23 mouse cellular contexts compared by ENCODE assay signal in the genomic region with DNA sequence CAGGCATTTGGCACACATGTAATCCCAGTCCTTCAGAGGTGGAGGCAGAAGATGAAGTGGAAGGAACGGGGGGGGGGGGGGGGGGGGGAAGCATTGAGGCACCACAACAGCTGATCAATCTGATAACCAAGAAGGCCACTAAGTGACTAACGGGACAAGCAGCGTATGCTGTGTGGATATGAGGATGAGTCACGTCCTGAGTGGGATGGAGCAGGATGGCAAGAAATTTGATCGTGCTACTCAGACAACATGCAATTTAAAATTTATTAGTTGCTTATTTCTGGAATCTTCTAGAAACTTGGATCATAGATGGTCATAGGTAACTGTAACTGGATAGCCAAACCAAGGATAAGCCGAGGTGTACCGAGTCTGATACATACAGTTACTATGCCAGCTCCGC. TPM values are rescaled to one million over a fixed set of nuclear protein-coding genes. Genes with fewer than 3 reads are reported as not detected.
DNase-seq lines count a peak whose midpoint lies in the region; ATAC-seq and TF ChIP-seq lines count a peak whose summit lies in the region.
"Had no signal": no experiment of that assay in that cellular context is flagged by ENCODE, and none has a peak within 500 bp of the region (broad histone marks: within the 10 kb centered on the region; RNA-seq: fewer than 3 reads in every experiment).

No protein-coding gene starts in this region.

- no peaks in the 10 kb centered on the region for H3K9me3 ChIP-seq in midbrain, embryonic 15.5 days
- H3K9me3 ChIP-seq: embryonic facial prominence, embryonic 10.5 days; forebrain, embryonic 10.5 days; heart, embryonic 15.5 days; hindbrain, embryonic 10.5 days; intestine, embryonic 15.5 days had no signal

- no peak for TF ChIP-seq POLR2A in embryonic fibroblast, embryonic 13.5 days (IDR thresholded peaks at IDR 0.05; ENCODE audit: low read depth, low read length)

- DNase-seq in adrenal gland, postnatal 14 days, result peak; percentile 50
- no peak for DNase-seq in adrenal gland, postnatal 10 days
- DNase-seq in 3T3-L1 (ENCODE audit: low read depth, low spot score), result peak; percentile 46
- DNase-seq in embryo, embryonic 11 days, result no peak
- DNase-seq: cerebellum, adult 11-12 months; cerebellum, adult 9-10 months; cerebellum, postnatal 25 days; gastrocnemius, postnatal 14 days; heart, adult 2 months; heart, postnatal 14 days; kidney, adult 18-20 months had no signal

- 93% methylated on average over 8 of the region's 8 CpGs for WGBS in midbrain, embryonic 15.5 days

- peaks cover 72% of the 10 kb centered on the region for H3K79me3 ChIP-seq in C2C12 (ENCODE audit: low read depth)

- H3K79me2 ChIP-seq in C2C12 (ENCODE audit: control insufficient read depth, insufficient read depth), result peaks cover 95% of the 10 kb centered on the region

- no peak for ATAC-seq in midbrain, embryonic 15.5 days (replicated peaks)
- ATAC-seq: forebrain, embryonic 14.5 days; intestine, embryonic 15.5 days had no signal

- H3ac ChIP-seq in C2C12 (ENCODE audit: control insufficient read depth, insufficient read length, low read depth), result no peak overlapping the region

- H3K9ac ChIP-seq in midbrain, embryonic 15.5 days, result no peak overlapping the region
- H3K9ac ChIP-seq: heart, embryonic 15.5 days; hindbrain, embryonic 14.5 days; intestine, embryonic 15.5 days had no signal

- H3K27me3 ChIP-seq in C2C12 (ENCODE audit: control insufficient read depth, insufficient read depth, insufficient read length), result no peaks in the 10 kb centered on the region
- no peaks in the 10 kb centered on the region for H3K27me3 ChIP-seq in midbrain, embryonic 15.5 days (replicated peaks)
- H3K27me3 ChIP-seq: heart, embryonic 15.5 days; intestine, embryonic 15.5 days had no signal

- peaks cover 8% of the 10 kb centered on the region for H3K4me1 ChIP-seq in embryonic fibroblast, embryonic 13.5 days (ENCODE audit: control insufficient read depth, insufficient read depth, low read length)
- peaks cover 7% of the 10 kb centered on the region for H3K4me1 ChIP-seq in midbrain, embryonic 15.5 days

- no peak for TF ChIP-seq CTCF in C2C12 (IDR thresholded peaks at IDR 0.05; ENCODE audit: control insufficient read depth, insufficient read depth, insufficient read length)
- no peak for TF ChIP-seq CTCF in embryonic fibroblast, embryonic 13.5 days (IDR thresholded peaks at IDR 0.05; ENCODE audit: borderline replicate concordance, insufficient read depth, low read length)

- peak overlapping the region; percentile 98 for H3K27ac ChIP-seq in embryonic fibroblast, embryonic 13.5 days (ENCODE audit: insufficient read depth, low read length)
- H3K27ac ChIP-seq in midbrain, embryonic 15.5 days, result no peak overlapping the region
- H3K27ac ChIP-seq: embryonic facial prominence, embryonic 10.5 days; forebrain, embryonic 10.5 days; heart, adult 2 months; heart, embryonic 15.5 days; hindbrain, embryonic 10.5 days; hindbrain, embryonic 14.5 days; intestine, embryonic 15.5 days had no signal

- peaks cover 89% of the 10 kb centered on the region for H3K36me3 ChIP-seq in C2C12 (ENCODE audit: control insufficient read depth, insufficient read depth)
- peaks cover 22% of the 10 kb centered on the region for H3K36me3 ChIP-seq in midbrain, embryonic 15.5 days (replicated peaks)

- no peak overlapping the region for H3K4me2 ChIP-seq in midbrain, embryonic 15.5 days
- H3K4me2 ChIP-seq: heart, embryonic 11.5 days; heart, embryonic 15.5 days; hindbrain, embryonic 14.5 days; intestine, embryonic 15.5 days had no signal

- no peak overlapping the region for H3K4me3 ChIP-seq in C2C12 (ENCODE audit: insufficient read depth, poor library complexity, severe bottlenecking)
- H3K4me3 ChIP-seq in embryonic fibroblast, embryonic 13.5 days (ENCODE audit: insufficient read depth, low read length), result no peak overlapping the region
- no peak overlapping the region for H3K4me3 ChIP-seq in midbrain, embryonic 15.5 days
- H3K4me3 ChIP-seq: embryonic facial prominence, embryonic 10.5 days; erythroblast, embryonic 14.5 days; forebrain, embryonic 10.5 days; heart, adult 2 months; heart, embryonic 15.5 days; hindbrain, embryonic 10.5 days; intestine, embryonic 15.5 days had no signal

TF ChIP-seq in C2C12, 6 proteins besides CTCF, POLR2A, EP300 and RAD21:
- TF ChIP-seq MYOD1 (IDR thresholded peaks at IDR 0.05; ENCODE audit: control insufficient read depth, insufficient read length, low read depth), result peak; percentile 80
- TF ChIP-seq FOSL1 (IDR thresholded peaks at IDR 0.05; ENCODE audit: insufficient read depth, low read length, poor library complexity, severe bottlenecking), result peak; percentile 66
- no peak for TF ChIP-seq MYOG (IDR thresholded peaks at IDR 0.05; ENCODE audit: control insufficient read depth, extremely low read depth, insufficient read length)

RNA-seq across cellular contexts. Expression of a gene that starts 13.7 kb away (rescaled TPM):
- 44.5 and 45.6 TPM in 2 replicates for total RNA-seq in adrenal gland, postnatal 14 days (2021)
- total RNA-seq in adrenal gland, postnatal 10 days (2021), result 10 to 100 TPM; 35.1 to 57.4 TPM
- polyA plus RNA-seq in C2C12 (2012; fragmentation: generic; extraction: Trizol), result 74.2 TPM
- 105 and 138 TPM in 2 replicates for polyA plus RNA-seq in embryonic fibroblast, embryonic 13.5 days (2011; ENCODE audit: insufficient read length, low read depth, missing spikeins)
- 140 and 144 TPM in 2 replicates for polyA plus RNA-seq in midbrain, embryonic 15.5 days (2015; fragmentation: Nextera tagmentation; extraction: Ambion mirVana)

RNA-seq across cellular contexts. Expression of a gene that starts 45.9 kb away (rescaled TPM):
- total RNA-seq in adrenal gland, postnatal 14 days (2021), result 27.6 and 31.4 TPM in 2 replicates
- total RNA-seq in adrenal gland, postnatal 10 days (2021), result 10 to 100 TPM; 24.1 to 32.7 TPM
- 13.5 TPM for polyA plus RNA-seq in C2C12 (2012; fragmentation: generic; extraction: Trizol)
- 27.3 and 32.0 TPM in 2 replicates for polyA plus RNA-seq in embryonic fibroblast, embryonic 13.5 days (2011; ENCODE audit: insufficient read length, low read depth, missing spikeins)
- 19.4 and 19.9 TPM in 2 replicates for polyA plus RNA-seq in midbrain, embryonic 15.5 days (2015; fragmentation: Nextera tagmentation; extraction: Ambion mirVana)

RNA-seq across cellular contexts. Expression of a gene that starts 56.2 kb away (rescaled TPM):
- total RNA-seq in adrenal gland, postnatal 14 days (2021), result 26.3 and 60.1 TPM in 2 replicates
- 10 to 100 TPM; 19.3 to 39.8 TPM for total RNA-seq in adrenal gland, postnatal 10 days (2021)
- 106 TPM for polyA plus RNA-seq in C2C12 (2012; fragmentation: generic; extraction: Trizol)
- 75.9 and 142 TPM in 2 replicates for polyA plus RNA-seq in embryonic fibroblast, embryonic 13.5 days (2011; ENCODE audit: insufficient read length, low read depth, missing spikeins)
- polyA plus RNA-seq in midbrain, embryonic 15.5 days (2015; fragmentation: Nextera tagmentation; extraction: Ambion mirVana), result 0.23 and 0.31 TPM in 2 replicates
- polyA plus RNA-seq: erythroblast, embryonic 14.5 days had no signal

Comparison
In these comparisons a context has a peak if more than half of its experiments do, and no peak if none do; other contexts are left out.
1. DNase-seq: peak in adrenal gland, postnatal 14 days (single experiment) and 3T3-L1 (single experiment); none in adrenal gland, postnatal 10 days (single experiment) and embryo, embryonic 11 days (single experiment).
2. RNA of a gene that starts 56.2 kb away (polyA plus RNA-seq): 106 TPM in C2C12 (single experiment) and 75.9 to 142 TPM in embryonic fibroblast, embryonic 13.5 days; 0.23 to 0.31 TPM in midbrain, embryonic 15.5 days; every median in the first group is over 10 times any median in the second.